Mouse (Mus musculus) ES-Bruce4 (cell line): ENCODE data around the gene Clta.

Experiments used
- CTCF ChIP-seq: IDR thresholded peaks from one replicate; pipeline ENCODE4 v1.8.1; 2011; ENCODE audit warnings: low read depth, low read length
- EP300 ChIP-seq: IDR thresholded peaks from 2 replicates; pipeline ENCODE4 v1.6.1; 2011; ENCODE audit warnings: low read depth, low read length; ENCODE audit not compliant: insufficient read depth
- POLR2A ChIP-seq: IDR thresholded peaks from one replicate; pipeline ENCODE4 v1.8.1; 2011; ENCODE audit warnings: low read length; ENCODE audit not compliant: insufficient read depth

DNA sequence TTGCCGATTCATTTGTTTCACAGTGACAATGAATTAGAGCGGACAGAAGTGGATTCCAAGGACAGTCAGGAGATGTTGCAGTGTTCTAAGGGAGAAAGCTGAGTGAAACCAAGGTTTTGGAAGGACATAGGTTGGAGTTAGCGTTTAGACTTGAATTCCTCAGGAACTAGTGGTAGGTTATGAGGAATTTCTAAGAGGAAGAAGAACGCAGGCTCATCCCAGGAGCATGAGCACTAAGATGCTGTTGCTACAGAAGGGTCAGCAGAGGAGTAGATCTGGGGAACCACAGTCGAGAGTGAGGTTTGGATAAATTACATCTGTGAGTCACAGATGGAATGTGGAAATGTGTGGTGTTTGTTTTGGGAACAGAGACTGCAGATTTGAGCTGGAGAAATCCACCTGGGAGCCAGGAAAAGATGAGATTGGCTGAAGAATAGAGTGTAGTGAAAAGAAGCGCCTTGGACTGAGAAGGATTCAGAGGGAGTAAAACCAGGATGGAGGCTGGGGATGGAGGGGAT is 28.0 kb upstream of the Clta start:
- TF ChIP-seq POLR2A (no peak), CTCF (no peak), EP300 (no peak)
